Mouse (Mus musculus) heart, postnatal 0 days (tissue): ENCODE measurements around the gene Ccdc114.

Experiments
- CTCF ChIP-seq: IDR thresholded peaks from 2 replicates; pipeline ENCODE4 v1.5.1; 2016; ENCODE audit warnings: antibody characterized with exemption, control low read depth, low read depth
- EP300 ChIP-seq: IDR thresholded peaks from 2 replicates; pipeline ENCODE4 v1.6.1; 2016; ENCODE audit warnings: antibody characterized with exemption, low read depth

- TF ChIP-seq CTCF (no peak), EP300 (no peak)
These were observed 32.7 kb downstream of the Ccdc114 start for GRCm38 (mm10) chr7:45956611-45957010.
